Mouse (Mus musculus) thymus, postnatal 0 days (tissue): ENCODE results near the gene Armc8. TPM values are rescaled to one million over a fixed set of nuclear protein-coding genes. Genes with fewer than 3 reads are reported as not detected.
A peak's percentile ranks its signal among the peaks of the same experiment; 100 is the strongest.

Experiments
- DNase-seq: peaks from one replicate; pipeline ENCODE4 v3.0.0-alpha.2; 2015; ENCODE audit warnings: low spot score
- polyA plus RNA-seq: library from polyadenylated mRNA; unstranded; fragments of >200 nt; fragmentation: Nextera tagmentation; extraction: Ambion mirVana; gene quantifications from 2 replicates; pipeline ENCODE4 v1.2.1, GENCODE M21; 2015

The Armc8 gene
- polyA plus RNA-seq, 1 experiment from 2014 or later = 19.5 TPM

GRCm38 (mm10) chr9:99505875-99506274, 62.8 kb downstream of the Armc8 start:
- no peak for DNase-seq

- DNase-seq = no peak
Measured at GRCm38 (mm10) chr9:99499336-99499735, 69.4 kb downstream of the Armc8 start.

GRCm38 (mm10) chr9:99492634-99493200, 76.0 kb downstream of the Armc8 start:
- DNase-seq = peak; percentile 2

GRCm38 (mm10) chr9:99491050-99491449, 77.6 kb downstream of the Armc8 start:
- no peak for DNase-seq

- DNase-seq = no peak
Measured at GRCm38 (mm10) chr9:99487841-99488240, 80.9 kb downstream of the Armc8 start.

GRCm38 (mm10) chr9:99487126-99487695, 81.5 kb downstream of the Armc8 start:
- DNase-seq = no peak

GRCm38 (mm10) chr9:99485144-99485543, 83.6 kb downstream of the Armc8 start:
- DNase-seq = no peak

GRCm38 (mm10) chr9:99484632-99485031, 84.1 kb downstream of the Armc8 start:
- DNase-seq = no peak

- DNase-seq = no peak
Measured at GRCm38 (mm10) chr9:99483191-99483590, 85.5 kb downstream of the Armc8 start.

- no peak for DNase-seq
Measured at GRCm38 (mm10) chr9:99480764-99481163, 87.9 kb downstream of the Armc8 start.

GRCm38 (mm10) chr9:99479181-99479711, 89.5 kb downstream of the Armc8 start:
- peak; percentile 53 for DNase-seq

GRCm38 (mm10) chr9:99471334-99471733, 97.4 kb downstream of the Armc8 start:
- DNase-seq = no peak

GRCm38 (mm10) chr9:99470347-99471092, 98.2 kb downstream of the Armc8 start:
- no peak for DNase-seq

GRCm38 (mm10) chr9:99469681-99470273, 98.9 kb downstream of the Armc8 start:
- peak; percentile 8 for DNase-seq

GRCm38 (mm10) chr9:99468572-99468971, 100.1 kb downstream of the Armc8 start:
- no peak for DNase-seq

- DNase-seq = no peak
Measured at GRCm38 (mm10) chr9:99464876-99465275, 103.8 kb downstream of the Armc8 start.

GRCm38 (mm10) chr9:99459730-99460129, 109.0 kb downstream of the Armc8 start:
- no peak for DNase-seq

- DNase-seq = peak; percentile 46
Measured at GRCm38 (mm10) chr9:99458529-99459208, 110.0 kb downstream of the Armc8 start.

GRCm38 (mm10) chr9:99454211-99454610, 114.5 kb downstream of the Armc8 start:
- no peak for DNase-seq

- DNase-seq = no peak
Measured at GRCm38 (mm10) chr9:99451161-99451560, 117.5 kb downstream of the Armc8 start, which contains the start of gene Nme9. TSS of gene Nme9 (plus strand) at chr9:99451475.

GRCm38 (mm10) chr9:99449886-99450647, 118.6 kb downstream of the Armc8 start:
- peak; percentile 46 for DNase-seq
